Mouse (Mus musculus): ENCODE results near the gene Lrrc10. TPM values are rescaled to one million over a fixed set of nuclear protein-coding genes. Genes with fewer than 3 reads are reported as not detected.
A peak's percentile ranks its signal among the peaks of the same experiment; 100 is the strongest.

Gene Lrrc10
- polyA plus RNA-seq (2014; fragmentation: Nextera tagmentation; extraction: Ambion mirVana): 49.7 and 54.6 TPM in 2 replicates

GRCm38 (mm10) chr10:117045175-117046056, at the start of gene Lrrc10:
Gene Lrrc10, plus strand, starts transcription at chr10:117045341.
- Histone ChIP-seq H3K36me3 (ENCODE audit: control insufficient read depth, insufficient read depth, low read length) (0 out of 2 replicates have a peak, but pooled peaks cover 4% of the 10 kb centered on the region), H3K4me1 (ENCODE audit: control insufficient read depth, insufficient read depth, low read length) (peaks cover 22% of the 10 kb centered on the region), H3K27ac (ENCODE audit: low read depth, low read length) (peak within 1 kb of the TSS; percentile 91), H3K4me2 (peak within 1 kb of the TSS; percentile 64), H3K4me3 (ENCODE audit: low read depth, low read length) (peak within 1 kb of the TSS; percentile 60), H3K27me3 (ENCODE audit: control insufficient read depth, insufficient read depth, low read length) (no peaks in the 10 kb centered on the region), H3K9ac (ENCODE audit: low read depth, low read length) (peak within 1 kb of the TSS; percentile 83), H3K9me3 (replicated peaks; ENCODE audit: control insufficient read depth, low read length) (no peaks in the 10 kb centered on the region)
- WGBS (ENCODE audit: insufficient replicate concordance): 18% methylated on average over 40 of the region's 40 CpGs
- peak; percentile 31; the same call in 1 of the 2 replicates for ATAC-seq (replicated peaks; ENCODE audit: insufficient number of reproducible peaks, low FRiP score, low TSS enrichment)

GRCm38 (mm10) chr10:116995584-116996235, 49.4 kb upstream of the Lrrc10 start:
- 61% methylated on average over 6 of the region's 6 CpGs for WGBS (ENCODE audit: insufficient replicate concordance)
- no peaks in the 10 kb centered on the region for H3K27me3 ChIP-seq (ENCODE audit: control insufficient read depth, insufficient read depth, low read length)
- H3K27ac ChIP-seq (ENCODE audit: low read depth, low read length): no peak overlapping the region
- H3K9me3 ChIP-seq (replicated peaks; ENCODE audit: control insufficient read depth, low read length): no peaks in the 10 kb centered on the region
- H3K4me1 ChIP-seq (ENCODE audit: control insufficient read depth, insufficient read depth, low read length): peaks cover 14% of the 10 kb centered on the region
- H3K36me3 ChIP-seq (ENCODE audit: control insufficient read depth, insufficient read depth, low read length): no peaks in the 10 kb centered on the region
- ATAC-seq (replicated peaks; ENCODE audit: insufficient number of reproducible peaks, low FRiP score, low TSS enrichment): no peak
- H3K4me3 ChIP-seq (ENCODE audit: low read depth, low read length): no peak overlapping the region
- no peak overlapping the region for H3K9ac ChIP-seq (ENCODE audit: low read depth, low read length)
- H3K4me2 ChIP-seq: no peak overlapping the region

- Histone ChIP-seq H3K9me3 (replicated peaks; ENCODE audit: control insufficient read depth, low read length) (no peaks in the 10 kb centered on the region), H3K4me2 (no peak overlapping the region), H3K36me3 (ENCODE audit: control insufficient read depth, insufficient read depth, low read length) (no peaks in the 10 kb centered on the region), H3K27me3 (ENCODE audit: control insufficient read depth, insufficient read depth, low read length) (no peaks in the 10 kb centered on the region), H3K4me1 (ENCODE audit: control insufficient read depth, insufficient read depth, low read length) (peaks cover 14% of the 10 kb centered on the region), H3K4me3 (ENCODE audit: low read depth, low read length) (no peak overlapping the region), H3K9ac (ENCODE audit: low read depth, low read length) (0 out of 2 replicates have a peak overlapping the region, but pooled peaks have one; percentile 3), H3K27ac (ENCODE audit: low read depth, low read length) (no peak overlapping the region)
- ATAC-seq (replicated peaks; ENCODE audit: insufficient number of reproducible peaks, low FRiP score, low TSS enrichment): 0 out of 2 replicates have a peak, but pooled peaks have one; percentile 57
- WGBS (ENCODE audit: insufficient replicate concordance): 37% methylated on average over 6 of the region's 6 CpGs
Measured at GRCm38 (mm10) chr10:116996236-116996600, 48.9 kb upstream of the Lrrc10 start.

- 77% methylated on average over 17 of the region's 17 CpGs for WGBS (ENCODE audit: insufficient replicate concordance)
- Histone ChIP-seq H3K36me3 (ENCODE audit: control insufficient read depth, insufficient read depth, low read length) (no peaks in the 10 kb centered on the region), H3K27ac (ENCODE audit: low read depth, low read length) (no peak overlapping the region), H3K27me3 (ENCODE audit: control insufficient read depth, insufficient read depth, low read length) (no peaks in the 10 kb centered on the region), H3K4me1 (ENCODE audit: control insufficient read depth, insufficient read depth, low read length) (peaks cover 14% of the 10 kb centered on the region), H3K4me3 (ENCODE audit: low read depth, low read length) (no peak overlapping the region), H3K9me3 (replicated peaks; ENCODE audit: control insufficient read depth, low read length) (no peaks in the 10 kb centered on the region), H3K9ac (ENCODE audit: low read depth, low read length) (no peak overlapping the region), H3K4me2 (no peak overlapping the region)
- ATAC-seq (replicated peaks; ENCODE audit: insufficient number of reproducible peaks, low FRiP score, low TSS enrichment): no peak
Measured at GRCm38 (mm10) chr10:116998716-116999455, 46.3 kb upstream of the Lrrc10 start.

- Histone ChIP-seq H3K27me3 (ENCODE audit: control insufficient read depth, insufficient read depth, low read length) (no peaks in the 10 kb centered on the region), H3K36me3 (ENCODE audit: control insufficient read depth, insufficient read depth, low read length) (no peaks in the 10 kb centered on the region), H3K9me3 (replicated peaks; ENCODE audit: control insufficient read depth, low read length) (no peaks in the 10 kb centered on the region), H3K9ac (ENCODE audit: low read depth, low read length) (0 out of 2 replicates have a peak overlapping the region, but pooled peaks have one; percentile 30), H3K27ac (ENCODE audit: low read depth, low read length) (no peak overlapping the region), H3K4me2 (peak overlapping the region; percentile 9; the same call in 1 of the 2 replicates), H3K4me3 (ENCODE audit: low read depth, low read length) (no peak overlapping the region), H3K4me1 (ENCODE audit: control insufficient read depth, insufficient read depth, low read length) (peaks cover 10% of the 10 kb centered on the region)
- no peak for ATAC-seq (replicated peaks; ENCODE audit: insufficient number of reproducible peaks, low FRiP score, low TSS enrichment)
- 47% methylated on average over 12 of the region's 12 CpGs for WGBS (ENCODE audit: insufficient replicate concordance)
Measured at GRCm38 (mm10) chr10:117000975-117001374, 44.2 kb upstream of the Lrrc10 start.

GRCm38 (mm10) chr10:117004695-117005094, 40.4 kb upstream of the Lrrc10 start:
- 75% methylated on average over 5 of the region's 5 CpGs for WGBS (ENCODE audit: insufficient replicate concordance)
- H3K9ac ChIP-seq (ENCODE audit: low read depth, low read length): no peak overlapping the region
- no peaks in the 10 kb centered on the region for H3K36me3 ChIP-seq (ENCODE audit: control insufficient read depth, insufficient read depth, low read length)
- H3K27ac ChIP-seq (ENCODE audit: low read depth, low read length): no peak overlapping the region
- no peaks in the 10 kb centered on the region for H3K9me3 ChIP-seq (replicated peaks; ENCODE audit: control insufficient read depth, low read length)
- 0 out of 2 replicates have a peak, but pooled peaks cover 2% of the 10 kb centered on the region for H3K4me1 ChIP-seq (ENCODE audit: control insufficient read depth, insufficient read depth, low read length)
- H3K4me3 ChIP-seq (ENCODE audit: low read depth, low read length): no peak overlapping the region
- no peak overlapping the region for H3K4me2 ChIP-seq
- H3K27me3 ChIP-seq (ENCODE audit: control insufficient read depth, insufficient read depth, low read length): no peaks in the 10 kb centered on the region
- no peak for ATAC-seq (replicated peaks; ENCODE audit: insufficient number of reproducible peaks, low FRiP score, low TSS enrichment)

GRCm38 (mm10) chr10:117005707-117006464, 39.3 kb upstream of the Lrrc10 start:
- H3K4me1 ChIP-seq (ENCODE audit: control insufficient read depth, insufficient read depth, low read length): 0 out of 2 replicates have a peak, but pooled peaks cover 2% of the 10 kb centered on the region
- H3K27ac ChIP-seq (ENCODE audit: low read depth, low read length): no peak overlapping the region
- H3K4me3 ChIP-seq (ENCODE audit: low read depth, low read length): no peak overlapping the region
- 62% methylated on average over 12 of the region's 12 CpGs for WGBS (ENCODE audit: insufficient replicate concordance)
- no peaks in the 10 kb centered on the region for H3K36me3 ChIP-seq (ENCODE audit: control insufficient read depth, insufficient read depth, low read length)
- H3K9ac ChIP-seq (ENCODE audit: low read depth, low read length): no peak overlapping the region
- H3K4me2 ChIP-seq: no peak overlapping the region
- ATAC-seq (replicated peaks; ENCODE audit: insufficient number of reproducible peaks, low FRiP score, low TSS enrichment): no peak
- no peaks in the 10 kb centered on the region for H3K27me3 ChIP-seq (ENCODE audit: control insufficient read depth, insufficient read depth, low read length)
- H3K9me3 ChIP-seq (replicated peaks; ENCODE audit: control insufficient read depth, low read length): no peaks in the 10 kb centered on the region
